Mouse (Mus musculus): ENCODE results near the gene Gsto1. TPM values are rescaled to one million over a fixed set of nuclear protein-coding genes. Genes with fewer than 3 reads are reported as not detected.

Gsto1 gene
- polyA plus RNA-seq, 1 experiment = 3.1 TPM

- Histone ChIP-seq H3K36me3 (ENCODE audit: control insufficient read depth) (no peaks in the 10 kb centered on the region), H3K27me3 (ENCODE audit: control insufficient read depth) (no peaks in the 10 kb centered on the region), H3K9me3 (ENCODE audit: control insufficient read depth, low read length) (no peaks in the 10 kb centered on the region), H3K4me1 (ENCODE audit: control insufficient read depth) (no peaks in the 10 kb centered on the region), H3K4me3 (replicated peaks) (no peak overlapping the region)
- TF ChIP-seq TAL1 (IDR thresholded peaks at IDR 0.05; ENCODE audit: low read length) (no peak), GATA1 (IDR thresholded peaks at IDR 0.05; ENCODE audit: low read length) (no peak)
Measured at GRCm38 (mm10) chr19:47884296-47885085, 29.7 kb downstream of the Gsto1 start.

- H3K4me1 ChIP-seq (ENCODE audit: control insufficient read depth) = no peaks in the 10 kb centered on the region
- no peaks in the 10 kb centered on the region for H3K36me3 ChIP-seq (ENCODE audit: control insufficient read depth)
- H3K9me3 ChIP-seq (ENCODE audit: control insufficient read depth, low read length) = no peaks in the 10 kb centered on the region
- no peak overlapping the region for H3K4me3 ChIP-seq (replicated peaks)
- no peaks in the 10 kb centered on the region for H3K27me3 ChIP-seq (ENCODE audit: control insufficient read depth)
- TF ChIP-seq GATA1 (IDR thresholded peaks at IDR 0.05; ENCODE audit: low read length) (no peak), TAL1 (IDR thresholded peaks at IDR 0.05; ENCODE audit: low read length) (no peak)
Measured at GRCm38 (mm10) chr19:47885191-47885743, 30.5 kb downstream of the Gsto1 start.

- H3K27me3 ChIP-seq (ENCODE audit: control insufficient read depth) = no peaks in the 10 kb centered on the region
- no peaks in the 10 kb centered on the region for H3K4me1 ChIP-seq (ENCODE audit: control insufficient read depth)
- H3K4me3 ChIP-seq (replicated peaks) = no peak overlapping the region
- TF ChIP-seq TAL1 (IDR thresholded peaks at IDR 0.05; ENCODE audit: low read length) = no peak
- no peak for TF ChIP-seq GATA1 (IDR thresholded peaks at IDR 0.05; ENCODE audit: low read length)
- H3K9me3 ChIP-seq (ENCODE audit: control insufficient read depth, low read length) = no peaks in the 10 kb centered on the region
- H3K36me3 ChIP-seq (ENCODE audit: control insufficient read depth) = no peaks in the 10 kb centered on the region
Measured at GRCm38 (mm10) chr19:47885886-47886285, 31.1 kb downstream of the Gsto1 start.

- Histone ChIP-seq H3K27me3 (ENCODE audit: control insufficient read depth) (no peaks in the 10 kb centered on the region), H3K4me1 (ENCODE audit: control insufficient read depth) (no peaks in the 10 kb centered on the region), H3K4me3 (replicated peaks) (no peak overlapping the region), H3K9me3 (ENCODE audit: control insufficient read depth, low read length) (no peaks in the 10 kb centered on the region), H3K36me3 (ENCODE audit: control insufficient read depth) (no peaks in the 10 kb centered on the region)
- TF ChIP-seq GATA1 (IDR thresholded peaks at IDR 0.05; ENCODE audit: low read length) (no peak), TAL1 (IDR thresholded peaks at IDR 0.05; ENCODE audit: low read length) (no peak)
Measured at GRCm38 (mm10) chr19:47886617-47887016, 31.8 kb downstream of the Gsto1 start.

GRCm38 (mm10) chr19:47887417-47887816 is 32.6 kb downstream of the Gsto1 start:
- H3K9me3 ChIP-seq (ENCODE audit: control insufficient read depth, low read length) = no peaks in the 10 kb centered on the region
- no peaks in the 10 kb centered on the region for H3K36me3 ChIP-seq (ENCODE audit: control insufficient read depth)
- TF ChIP-seq GATA1 (IDR thresholded peaks at IDR 0.05; ENCODE audit: low read length) (no peak), TAL1 (IDR thresholded peaks at IDR 0.05; ENCODE audit: low read length) (no peak)
- no peaks in the 10 kb centered on the region for H3K27me3 ChIP-seq (ENCODE audit: control insufficient read depth)
- H3K4me1 ChIP-seq (ENCODE audit: control insufficient read depth) = no peaks in the 10 kb centered on the region
- H3K4me3 ChIP-seq (replicated peaks) = no peak overlapping the region

- Histone ChIP-seq H3K9me3 (ENCODE audit: control insufficient read depth, low read length) (no peaks in the 10 kb centered on the region), H3K4me3 (replicated peaks) (no peak overlapping the region), H3K27me3 (ENCODE audit: control insufficient read depth) (no peaks in the 10 kb centered on the region), H3K4me1 (ENCODE audit: control insufficient read depth) (no peaks in the 10 kb centered on the region), H3K36me3 (ENCODE audit: control insufficient read depth) (no peaks in the 10 kb centered on the region)
- no peak for TF ChIP-seq TAL1 (IDR thresholded peaks at IDR 0.05; ENCODE audit: low read length)
Measured at GRCm38 (mm10) chr19:47888037-47888436, 33.3 kb downstream of the Gsto1 start.

- Histone ChIP-seq H3K9me3 (ENCODE audit: control insufficient read depth, low read length) (no peaks in the 10 kb centered on the region), H3K4me3 (replicated peaks) (no peak overlapping the region)
- TF ChIP-seq GATA1 (IDR thresholded peaks at IDR 0.05; ENCODE audit: low read length) = no peak
- no peak for TF ChIP-seq TAL1 (IDR thresholded peaks at IDR 0.05; ENCODE audit: low read length)
Measured at GRCm38 (mm10) chr19:47890489-47891130, 35.8 kb downstream of the Gsto1 start.

GRCm38 (mm10) chr19:47891562-47892312 is 37.0 kb downstream of the Gsto1 start:
- H3K9me3 ChIP-seq (ENCODE audit: control insufficient read depth, low read length) = no peaks in the 10 kb centered on the region
- peaks cover 23% of the 10 kb centered on the region for H3K36me3 ChIP-seq (ENCODE audit: control insufficient read depth)
- TF ChIP-seq GATA1 (IDR thresholded peaks at IDR 0.05; ENCODE audit: low read length) = no peak
- no peak for TF ChIP-seq TAL1 (IDR thresholded peaks at IDR 0.05; ENCODE audit: low read length)
- no peaks in the 10 kb centered on the region; the same call in 1 of the 2 replicates for H3K4me1 ChIP-seq (ENCODE audit: control insufficient read depth)
- no peak overlapping the region for H3K4me3 ChIP-seq (replicated peaks)
- H3K27me3 ChIP-seq (ENCODE audit: control insufficient read depth) = no peaks in the 10 kb centered on the region

More at GRCm38 (mm10) chr19:47890489-47891130, 35.8 kb downstream of the Gsto1 start:
- Histone ChIP-seq H3K4me1 (ENCODE audit: control insufficient read depth) (no peaks in the 10 kb centered on the region; the same call in 1 of the 2 replicates), H3K27me3 (ENCODE audit: control insufficient read depth) (no peaks in the 10 kb centered on the region), H3K36me3 (ENCODE audit: control insufficient read depth) (peaks cover 12% of the 10 kb centered on the region)

- Histone ChIP-seq H3K4me1 (ENCODE audit: control insufficient read depth) (peaks cover 11% of the 10 kb centered on the region), H3K36me3 (ENCODE audit: control insufficient read depth) (peaks cover 37% of the 10 kb centered on the region), H3K4me3 (replicated peaks) (no peak overlapping the region), H3K27me3 (ENCODE audit: control insufficient read depth) (no peaks in the 10 kb centered on the region), H3K9me3 (ENCODE audit: control insufficient read depth, low read length) (no peaks in the 10 kb centered on the region)
- TF ChIP-seq GATA1 (IDR thresholded peaks at IDR 0.05; ENCODE audit: low read length) (no peak), TAL1 (IDR thresholded peaks at IDR 0.05; ENCODE audit: low read length) (no peak)
Measured at GRCm38 (mm10) chr19:47893092-47893491, 38.3 kb downstream of the Gsto1 start.

All from erythroblast, embryonic 14.5 days (primary cell).